Mouse (Mus musculus) cerebellum, postnatal 36 days (tissue): ENCODE measurements around the gene Nck2.
"Not testable (repeated sequence)": the region's sequence is repeated elsewhere in the genome, so short reads cannot be mapped to it uniquely, and the experiment has no call there.

ENCODE experiments used
- DNase-seq, 2 experiments: peaks; one replicate each; pipeline ENCODE4 v3.0.0; 2021 to 2022; ENCODE audit warnings: mixed read lengths in 2 of 2

Gene Nck2

GRCm38 (mm10) chr1:43537021-43537420 is 92.6 kb downstream of the Nck2 start:
- DNase-seq, result no peak

GRCm38 (mm10) chr1:43537496-43537895 is 93.1 kb downstream of the Nck2 start:
- DNase-seq, result no peak

GRCm38 (mm10) chr1:43538716-43539115 is 94.3 kb downstream of the Nck2 start:
- no peak for DNase-seq

GRCm38 (mm10) chr1:43539689-43540380 is 95.5 kb downstream of the Nck2 start:
- DNase-seq, result no peak

- DNase-seq, result no peak
Observed at GRCm38 (mm10) chr1:43542339-43542738, 98.0 kb downstream of the Nck2 start.

- no peak for DNase-seq
Observed at GRCm38 (mm10) chr1:43547644-43548043, 103.3 kb downstream of the Nck2 start.

- DNase-seq, result no peak
Observed at GRCm38 (mm10) chr1:43548749-43549148, 104.4 kb downstream of the Nck2 start.

GRCm38 (mm10) chr1:43550525-43550924 is 106.1 kb downstream of the Nck2 start:
- no peak for DNase-seq

- not testable (repeated sequence) for DNase-seq
Observed at GRCm38 (mm10) chr1:43553989-43554679, 109.8 kb downstream of the Nck2 start.

- DNase-seq, result no peak
Observed at GRCm38 (mm10) chr1:43555222-43555974, 111.0 kb downstream of the Nck2 start.

- DNase-seq, result no peak
Observed at GRCm38 (mm10) chr1:43558329-43558728, 114.0 kb downstream of the Nck2 start.

- no peak for DNase-seq
Observed at GRCm38 (mm10) chr1:43559043-43559692, 114.8 kb downstream of the Nck2 start.

- DNase-seq, result no peak
Observed at GRCm38 (mm10) chr1:43561085-43561484, 116.7 kb downstream of the Nck2 start.

- DNase-seq, result peak; percentile 83 to 89
Observed at GRCm38 (mm10) chr1:43562002-43562666, 117.8 kb downstream of the Nck2 start.

GRCm38 (mm10) chr1:43565260-43565659 is 120.9 kb downstream of the Nck2 start:
- no peak for DNase-seq

- DNase-seq, result no peak
Observed at GRCm38 (mm10) chr1:43566677-43567377, 122.4 kb downstream of the Nck2 start.

GRCm38 (mm10) chr1:43568824-43569223 is 124.4 kb downstream of the Nck2 start:
- DNase-seq, result no peak

- DNase-seq, result no peak
Observed at GRCm38 (mm10) chr1:43571105-43571504, 126.7 kb downstream of the Nck2 start.

GRCm38 (mm10) chr1:43574793-43575304 is 130.5 kb downstream of the Nck2 start:
- no peak for DNase-seq

- no peak for DNase-seq
Observed at GRCm38 (mm10) chr1:43577371-43577770, 133.0 kb downstream of the Nck2 start.

GRCm38 (mm10) chr1:43583564-43583963 is 139.2 kb downstream of the Nck2 start:
- no peak for DNase-seq

GRCm38 (mm10) chr1:43589001-43589400 is 144.6 kb downstream of the Nck2 start:
- no peak for DNase-seq
